Mouse (Mus musculus): ENCODE measurements around the gene Wdr92. TPM values are rescaled to one million over a fixed set of nuclear protein-coding genes. Genes with fewer than 3 reads are reported as not detected.

Wdr92 gene
- polyA plus RNA-seq, 1 experiment, result 44.6 TPM

DNA sequence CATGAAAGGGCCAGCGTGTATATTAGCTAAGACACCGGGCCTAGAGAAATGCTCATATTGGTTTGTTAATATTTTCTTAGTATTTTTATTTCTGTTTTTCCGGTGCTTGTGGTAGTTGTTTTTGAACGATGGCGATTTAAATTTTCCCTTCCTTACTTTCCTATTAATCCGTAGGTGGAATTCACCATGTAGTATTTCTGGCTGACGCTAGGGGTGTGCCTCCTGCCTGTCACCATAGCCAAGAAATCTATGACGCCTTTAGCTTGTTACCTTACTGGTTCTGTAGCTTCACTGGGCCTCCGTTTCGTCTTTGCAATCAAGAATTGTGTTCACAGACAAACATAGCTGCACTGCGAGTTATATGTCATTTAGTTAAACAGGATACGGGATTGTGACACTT is 21.7 kb upstream of the Wdr92 start:
- H3K36me3 ChIP-seq (ENCODE audit: control insufficient read depth, insufficient read depth, low read length, poor library complexity, severe bottlenecking), result no peaks in the 10 kb centered on the region
- H3K27me3 ChIP-seq (ENCODE audit: control insufficient read depth, insufficient read depth, low read length, poor library complexity, severe bottlenecking), result no peaks in the 10 kb centered on the region
- H3K9ac ChIP-seq (ENCODE audit: low read depth, poor library complexity, severe bottlenecking), result peak overlapping the region; percentile 97
- H3K4me1 ChIP-seq (ENCODE audit: control insufficient read depth, insufficient read depth, low read length), result no peaks in the 10 kb centered on the region
- H3K27ac ChIP-seq (ENCODE audit: insufficient read depth, low read length), result peak overlapping the region; percentile 74
- no peaks in the 10 kb centered on the region for H3K9me3 ChIP-seq (replicated peaks; ENCODE audit: control insufficient read depth, insufficient read depth, low read length, poor library complexity, severe bottlenecking)
- peak overlapping the region; percentile 100 for H3K4me3 ChIP-seq (ENCODE audit: low read depth, low read length)
- TF ChIP-seq CTCF (IDR thresholded peaks at IDR 0.05; ENCODE audit: low read depth, low read length), result no peak
- TF ChIP-seq EP300 (IDR thresholded peaks at IDR 0.05; ENCODE audit: insufficient read depth, low read depth, low read length), result no peak
- TF ChIP-seq POLR2A (IDR thresholded peaks at IDR 0.05; ENCODE audit: insufficient read depth, low read length), result no peak

DNA sequence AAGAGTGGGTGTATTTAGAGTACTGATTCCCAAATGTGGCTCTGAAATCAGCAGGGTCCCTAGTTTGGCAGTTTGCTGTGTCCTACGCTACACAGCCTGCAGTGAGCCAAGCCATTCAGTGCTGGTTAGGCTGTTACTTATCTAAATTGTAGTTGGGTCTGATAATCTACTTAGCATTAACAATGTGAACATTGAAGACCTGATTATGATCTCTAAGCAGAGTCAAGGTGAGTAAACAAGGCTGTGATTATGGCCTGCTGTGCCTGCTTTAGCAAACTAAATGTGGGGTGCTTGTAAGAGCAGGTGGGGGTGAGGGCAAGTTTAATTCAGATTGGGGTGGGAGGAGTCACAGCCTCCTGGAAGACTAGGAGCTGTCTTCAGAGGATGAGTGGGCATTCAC is 18.0 kb upstream of the Wdr92 start:
- no peaks in the 10 kb centered on the region for H3K4me1 ChIP-seq (ENCODE audit: control insufficient read depth, insufficient read depth, low read length)

DNA sequence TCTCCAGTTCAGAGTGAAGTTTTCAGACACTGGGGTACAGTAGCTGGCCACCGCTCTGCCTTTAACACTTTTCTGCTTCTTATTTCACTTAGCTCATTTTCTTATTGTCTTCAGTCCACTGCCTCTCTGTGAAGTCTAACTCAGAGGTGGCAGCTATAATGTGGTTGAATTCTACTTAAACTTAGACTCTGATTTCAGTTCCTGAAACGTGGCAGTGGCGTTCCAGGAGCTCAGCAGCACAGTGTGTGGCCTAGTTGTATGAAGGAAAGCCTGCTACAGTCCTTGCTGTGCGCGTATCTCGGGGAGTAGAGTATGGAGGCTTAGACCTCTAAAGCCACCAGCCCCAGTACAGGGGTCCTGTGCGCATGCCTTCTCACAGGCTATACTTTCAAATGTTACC is 15.3 kb upstream of the Wdr92 start:
- TF ChIP-seq EP300 (IDR thresholded peaks at IDR 0.05; ENCODE audit: insufficient read depth, low read depth, low read length) (no peak), CTCF (IDR thresholded peaks at IDR 0.05; ENCODE audit: low read depth, low read length) (no peak), POLR2A (IDR thresholded peaks at IDR 0.05; ENCODE audit: insufficient read depth, low read length) (no peak)
- no peak overlapping the region for H3K4me3 ChIP-seq (ENCODE audit: low read depth, low read length)
- H3K4me1 ChIP-seq (ENCODE audit: control insufficient read depth, insufficient read depth, low read length), result no peaks in the 10 kb centered on the region
- no peaks in the 10 kb centered on the region for H3K9me3 ChIP-seq (replicated peaks; ENCODE audit: control insufficient read depth, insufficient read depth, low read length, poor library complexity, severe bottlenecking)
- no peak overlapping the region for H3K27ac ChIP-seq (ENCODE audit: insufficient read depth, low read length)
- no peaks in the 10 kb centered on the region for H3K36me3 ChIP-seq (ENCODE audit: control insufficient read depth, insufficient read depth, low read length, poor library complexity, severe bottlenecking)
- H3K27me3 ChIP-seq (ENCODE audit: control insufficient read depth, insufficient read depth, low read length, poor library complexity, severe bottlenecking), result no peaks in the 10 kb centered on the region
- no peak overlapping the region for H3K9ac ChIP-seq (ENCODE audit: low read depth, poor library complexity, severe bottlenecking)

More for the DNA sequence above, 18.0 kb upstream of the Wdr92 start:
- Histone ChIP-seq H3K27me3 (ENCODE audit: control insufficient read depth, insufficient read depth, low read length, poor library complexity, severe bottlenecking) (no peaks in the 10 kb centered on the region), H3K27ac (ENCODE audit: insufficient read depth, low read length) (no peak overlapping the region), H3K9me3 (replicated peaks; ENCODE audit: control insufficient read depth, insufficient read depth, low read length, poor library complexity, severe bottlenecking) (no peaks in the 10 kb centered on the region), H3K36me3 (ENCODE audit: control insufficient read depth, insufficient read depth, low read length, poor library complexity, severe bottlenecking) (no peaks in the 10 kb centered on the region), H3K9ac (ENCODE audit: low read depth, poor library complexity, severe bottlenecking) (no peak overlapping the region), H3K4me3 (ENCODE audit: low read depth, low read length) (no peak overlapping the region)
- TF ChIP-seq CTCF (IDR thresholded peaks at IDR 0.05; ENCODE audit: low read depth, low read length), result no peak
- no peak for TF ChIP-seq EP300 (IDR thresholded peaks at IDR 0.05; ENCODE audit: insufficient read depth, low read depth, low read length)
- TF ChIP-seq POLR2A (IDR thresholded peaks at IDR 0.05; ENCODE audit: insufficient read depth, low read length), result no peak

DNA sequence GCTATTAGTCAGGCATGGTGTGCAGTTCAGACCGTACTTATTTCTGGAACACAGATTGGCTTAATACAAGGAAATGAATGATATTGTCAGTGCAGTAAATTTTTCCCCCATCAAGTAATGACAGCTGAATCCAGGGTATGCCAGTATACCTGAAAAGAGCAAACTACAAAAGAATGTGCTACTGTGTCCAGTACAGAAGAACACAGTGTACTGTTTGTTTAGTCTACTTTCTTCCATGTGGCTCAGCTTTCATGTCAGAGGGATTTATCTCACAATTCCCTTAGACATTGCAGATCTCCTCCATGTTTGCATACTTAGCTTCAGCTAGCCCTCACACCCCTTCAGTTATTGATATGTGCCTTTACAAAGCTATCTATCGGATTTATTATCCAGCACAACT is 12.6 kb upstream of the Wdr92 start:
- Histone ChIP-seq H3K4me3 (ENCODE audit: low read depth, low read length) (no peak overlapping the region), H3K27ac (ENCODE audit: insufficient read depth, low read length) (no peak overlapping the region), H3K36me3 (ENCODE audit: control insufficient read depth, insufficient read depth, low read length, poor library complexity, severe bottlenecking) (no peaks in the 10 kb centered on the region), H3K4me1 (ENCODE audit: control insufficient read depth, insufficient read depth, low read length) (no peaks in the 10 kb centered on the region), H3K9me3 (replicated peaks; ENCODE audit: control insufficient read depth, insufficient read depth, low read length, poor library complexity, severe bottlenecking) (no peaks in the 10 kb centered on the region), H3K27me3 (ENCODE audit: control insufficient read depth, insufficient read depth, low read length, poor library complexity, severe bottlenecking) (no peaks in the 10 kb centered on the region), H3K9ac (ENCODE audit: low read depth, poor library complexity, severe bottlenecking) (no peak overlapping the region)
- TF ChIP-seq EP300 (IDR thresholded peaks at IDR 0.05; ENCODE audit: insufficient read depth, low read depth, low read length) (no peak), CTCF (IDR thresholded peaks at IDR 0.05; ENCODE audit: low read depth, low read length) (no peak), POLR2A (IDR thresholded peaks at IDR 0.05; ENCODE audit: insufficient read depth, low read length) (no peak)

DNA sequence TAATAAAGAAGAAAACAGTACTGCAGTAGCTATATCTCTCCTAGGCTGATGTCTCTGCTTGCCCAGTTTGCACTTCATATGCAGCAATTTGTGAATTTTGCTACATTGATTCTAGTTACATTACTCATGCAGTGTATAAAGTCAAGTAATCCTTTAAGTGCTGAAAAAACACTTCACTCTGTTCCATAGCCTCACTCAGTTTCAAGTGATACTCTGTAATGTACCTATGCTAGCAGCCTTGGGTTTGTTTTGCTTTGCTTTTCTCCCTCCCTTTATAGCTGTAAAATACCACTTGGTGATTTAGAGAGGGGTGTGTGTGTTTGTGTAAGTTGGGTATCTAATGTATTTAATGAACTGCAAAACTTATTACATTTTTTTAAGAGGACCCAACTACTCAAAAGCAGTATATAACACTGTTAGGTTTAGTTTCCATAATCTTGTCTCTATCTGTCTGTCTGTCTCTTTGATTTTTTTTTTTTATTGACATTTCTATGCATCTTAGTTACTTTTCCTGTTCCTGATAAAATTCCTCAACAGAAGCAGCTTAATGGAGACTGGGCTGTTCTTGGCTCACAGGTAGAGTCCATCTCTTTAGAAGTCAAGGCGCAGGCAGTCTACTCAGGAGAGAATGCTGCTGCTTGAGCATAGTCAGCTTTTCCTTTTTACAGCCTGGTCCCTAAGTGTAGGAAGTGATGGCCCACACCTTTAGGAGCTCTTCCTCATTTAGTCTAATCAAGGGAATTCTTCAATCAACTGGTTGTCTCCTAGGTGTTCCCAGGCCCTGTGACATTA is 10.8 kb upstream of the Wdr92 start:
- no peak overlapping the region for H3K4me3 ChIP-seq (ENCODE audit: low read depth, low read length)
- H3K36me3 ChIP-seq (ENCODE audit: control insufficient read depth, insufficient read depth, low read length, poor library complexity, severe bottlenecking), result no peaks in the 10 kb centered on the region
- H3K9ac ChIP-seq (ENCODE audit: low read depth, poor library complexity, severe bottlenecking), result no peak overlapping the region
- H3K4me1 ChIP-seq (ENCODE audit: control insufficient read depth, insufficient read depth, low read length), result no peaks in the 10 kb centered on the region
- no peak overlapping the region for H3K27ac ChIP-seq (ENCODE audit: insufficient read depth, low read length)
- TF ChIP-seq POLR2A (IDR thresholded peaks at IDR 0.05; ENCODE audit: insufficient read depth, low read length), result no peak
- TF ChIP-seq CTCF (IDR thresholded peaks at IDR 0.05; ENCODE audit: low read depth, low read length), result no peak
- TF ChIP-seq EP300 (IDR thresholded peaks at IDR 0.05; ENCODE audit: insufficient read depth, low read depth, low read length), result no peak
- H3K9me3 ChIP-seq (replicated peaks; ENCODE audit: control insufficient read depth, insufficient read depth, low read length, poor library complexity, severe bottlenecking), result no peaks in the 10 kb centered on the region
- no peaks in the 10 kb centered on the region for H3K27me3 ChIP-seq (ENCODE audit: control insufficient read depth, insufficient read depth, low read length, poor library complexity, severe bottlenecking)

DNA sequence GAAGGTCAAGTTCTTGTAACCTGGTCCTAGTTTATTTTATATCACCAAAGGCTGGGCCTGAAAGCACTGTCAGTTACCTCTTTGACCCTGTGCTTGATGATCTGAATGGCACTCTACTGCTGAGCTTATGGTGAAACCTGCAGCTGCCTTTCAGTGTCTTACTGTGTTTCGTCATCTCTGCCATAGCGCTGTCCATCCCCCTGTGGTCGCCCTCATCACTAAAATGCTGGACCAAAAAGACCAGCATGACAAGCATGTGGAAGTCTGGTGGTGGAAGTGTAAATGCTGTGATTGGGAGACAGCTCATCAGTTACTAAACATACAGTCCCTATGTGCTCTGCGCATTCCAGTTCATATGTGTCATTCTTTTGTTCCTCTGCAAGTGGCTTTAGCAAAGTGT is 9.6 kb upstream of the Wdr92 start:
- H3K36me3 ChIP-seq (ENCODE audit: control insufficient read depth, insufficient read depth, low read length, poor library complexity, severe bottlenecking), result no peaks in the 10 kb centered on the region
- H3K9ac ChIP-seq (ENCODE audit: low read depth, poor library complexity, severe bottlenecking), result no peak overlapping the region
- H3K9me3 ChIP-seq (replicated peaks; ENCODE audit: control insufficient read depth, insufficient read depth, low read length, poor library complexity, severe bottlenecking), result no peaks in the 10 kb centered on the region
- TF ChIP-seq CTCF (IDR thresholded peaks at IDR 0.05; ENCODE audit: low read depth, low read length) (no peak), POLR2A (IDR thresholded peaks at IDR 0.05; ENCODE audit: insufficient read depth, low read length) (no peak), EP300 (IDR thresholded peaks at IDR 0.05; ENCODE audit: insufficient read depth, low read depth, low read length) (no peak)
- H3K27me3 ChIP-seq (ENCODE audit: control insufficient read depth, insufficient read depth, low read length, poor library complexity, severe bottlenecking), result no peaks in the 10 kb centered on the region
- no peak overlapping the region for H3K27ac ChIP-seq (ENCODE audit: insufficient read depth, low read length)
- no peaks in the 10 kb centered on the region for H3K4me1 ChIP-seq (ENCODE audit: control insufficient read depth, insufficient read depth, low read length)
- no peak overlapping the region for H3K4me3 ChIP-seq (ENCODE audit: low read depth, low read length)
